Mouse (Mus musculus): ENCODE measurements around the gene Vtcn1. TPM values are rescaled to one million over a fixed set of nuclear protein-coding genes. Genes with fewer than 3 reads are reported as not detected.

The Vtcn1 gene
- polyA plus RNA-seq, 1 experiment, result not detected

DNA sequence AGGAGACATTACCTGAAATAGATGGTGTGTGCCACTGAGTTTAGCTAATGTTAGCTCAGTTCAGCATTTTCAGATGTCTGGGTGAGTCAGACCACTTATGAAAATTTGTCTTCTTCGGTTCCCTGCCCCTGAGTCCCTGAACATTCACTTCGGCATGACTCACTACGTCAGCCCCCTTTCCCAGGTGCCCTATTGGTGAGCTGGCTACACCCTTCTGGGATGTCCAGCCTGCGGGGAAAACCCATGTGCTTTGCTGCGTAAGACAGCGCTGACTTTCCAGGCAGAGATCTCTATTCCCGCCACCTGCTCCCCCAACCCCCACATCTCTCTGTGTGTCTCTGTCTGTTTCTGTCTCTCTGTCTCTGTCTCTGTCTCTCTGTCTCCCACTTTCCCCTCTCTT, 23.1 kb downstream of the Vtcn1 start:
- no peak overlapping the region for H3K27ac ChIP-seq (ENCODE audit: insufficient read depth, low read depth, low read length)
- H3K4me3 ChIP-seq (ENCODE audit: insufficient read depth, low read length), result no peak overlapping the region
- no peaks in the 10 kb centered on the region for H3K4me1 ChIP-seq (ENCODE audit: control insufficient read depth, insufficient read depth, low read length)
- TF ChIP-seq CTCF (IDR thresholded peaks at IDR 0.05; ENCODE audit: low read depth, low read length) (no peak), POLR2A (IDR thresholded peaks at IDR 0.05; ENCODE audit: borderline replicate concordance, low read depth, low read length) (no peak)

DNA sequence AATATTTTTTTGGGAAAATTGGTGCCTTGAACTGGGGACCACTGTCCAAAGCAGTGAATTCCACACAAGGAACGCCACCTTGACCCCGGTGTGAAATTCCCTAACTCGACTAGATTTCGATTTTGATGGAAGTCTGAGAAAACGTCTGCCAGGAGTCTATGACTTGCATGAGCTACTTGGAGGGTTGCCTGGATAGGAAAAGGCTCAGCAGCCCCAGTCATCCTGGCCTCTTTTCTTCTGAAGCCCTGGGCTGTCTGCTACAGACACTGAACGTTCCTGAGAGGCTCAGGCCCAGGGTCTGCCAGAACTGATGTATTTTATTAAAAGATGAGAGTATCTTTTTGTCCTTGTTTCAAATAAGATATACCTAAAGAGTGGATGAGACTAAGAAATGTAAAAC, 25.2 kb downstream of the Vtcn1 start:
- no peak overlapping the region for H3K4me3 ChIP-seq (ENCODE audit: insufficient read depth, low read length)
- TF ChIP-seq CTCF (IDR thresholded peaks at IDR 0.05; ENCODE audit: low read depth, low read length), result no peak
- TF ChIP-seq POLR2A (IDR thresholded peaks at IDR 0.05; ENCODE audit: borderline replicate concordance, low read depth, low read length), result no peak
- H3K4me1 ChIP-seq (ENCODE audit: control insufficient read depth, insufficient read depth, low read length), result no peaks in the 10 kb centered on the region
- H3K27ac ChIP-seq (ENCODE audit: insufficient read depth, low read depth, low read length), result no peak overlapping the region

DNA sequence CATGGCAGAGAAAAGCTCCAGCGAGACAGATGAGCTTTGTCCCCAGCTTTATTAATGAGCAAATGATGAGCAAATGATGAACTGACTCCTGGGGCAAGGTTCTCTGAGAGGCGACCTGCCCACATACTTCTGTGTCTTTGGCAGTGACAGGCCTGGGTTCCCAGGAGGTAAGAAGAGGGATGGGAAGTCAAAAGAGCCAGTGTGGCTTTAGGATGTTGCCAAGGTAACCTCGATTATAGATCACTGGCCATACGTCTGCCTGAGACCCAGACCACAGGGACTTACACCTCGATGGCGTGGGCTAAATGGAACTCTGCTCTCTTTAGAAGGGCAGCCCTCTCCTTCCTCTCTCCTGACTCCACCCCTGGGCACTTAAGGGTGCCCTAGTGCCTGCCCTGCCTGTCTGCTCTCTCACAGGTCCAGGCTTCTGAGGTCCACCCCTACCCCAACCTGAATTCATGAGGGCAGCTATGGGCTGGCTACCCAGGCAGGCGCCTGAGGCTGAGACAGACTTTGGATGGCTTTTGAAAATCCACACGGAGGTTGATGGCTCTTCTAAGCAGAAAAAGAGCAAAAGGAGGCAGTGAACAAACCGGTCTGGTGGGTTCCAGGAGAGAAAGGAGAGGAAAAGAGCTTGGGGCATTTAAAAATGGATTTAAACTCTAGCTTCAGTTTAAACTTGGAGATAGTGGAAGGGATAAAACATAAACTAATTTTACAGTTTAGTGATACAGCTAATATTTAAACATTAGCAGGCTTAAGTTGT, 31.0 kb downstream of the Vtcn1 start:
- no peak for TF ChIP-seq POLR2A (IDR thresholded peaks at IDR 0.05; ENCODE audit: borderline replicate concordance, low read depth, low read length)
- no peak overlapping the region for H3K4me3 ChIP-seq (ENCODE audit: insufficient read depth, low read length)
- H3K4me1 ChIP-seq (ENCODE audit: control insufficient read depth, insufficient read depth, low read length), result no peaks in the 10 kb centered on the region
- no peak overlapping the region for H3K27ac ChIP-seq (ENCODE audit: insufficient read depth, low read depth, low read length)

DNA sequence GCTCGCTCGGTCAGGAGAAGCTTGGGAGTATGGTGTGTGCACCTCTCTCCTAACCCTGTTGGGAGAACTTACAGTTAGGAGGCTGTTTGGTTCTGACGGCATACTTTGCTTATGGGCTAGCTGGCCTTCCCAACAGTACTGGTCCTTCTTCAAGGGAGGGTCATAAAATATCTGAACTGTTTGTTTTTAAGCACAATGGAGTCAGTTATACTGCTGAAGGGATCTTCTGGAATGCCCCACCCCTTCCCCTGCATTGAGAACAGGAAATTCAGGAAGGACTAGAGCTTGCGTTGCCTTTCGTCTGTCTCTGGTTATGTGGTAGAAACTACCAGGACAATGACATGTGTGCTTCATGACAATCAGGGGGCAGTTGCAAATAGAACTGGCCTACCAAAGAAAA, 31.9 kb downstream of the Vtcn1 start:
- Histone ChIP-seq H3K27ac (ENCODE audit: insufficient read depth, low read depth, low read length) (no peak overlapping the region), H3K4me3 (ENCODE audit: insufficient read depth, low read length) (no peak overlapping the region), H3K4me1 (ENCODE audit: control insufficient read depth, insufficient read depth, low read length) (no peaks in the 10 kb centered on the region)
- TF ChIP-seq CTCF (IDR thresholded peaks at IDR 0.05; ENCODE audit: low read depth, low read length), result no peak
- no peak for TF ChIP-seq POLR2A (IDR thresholded peaks at IDR 0.05; ENCODE audit: borderline replicate concordance, low read depth, low read length)

DNA sequence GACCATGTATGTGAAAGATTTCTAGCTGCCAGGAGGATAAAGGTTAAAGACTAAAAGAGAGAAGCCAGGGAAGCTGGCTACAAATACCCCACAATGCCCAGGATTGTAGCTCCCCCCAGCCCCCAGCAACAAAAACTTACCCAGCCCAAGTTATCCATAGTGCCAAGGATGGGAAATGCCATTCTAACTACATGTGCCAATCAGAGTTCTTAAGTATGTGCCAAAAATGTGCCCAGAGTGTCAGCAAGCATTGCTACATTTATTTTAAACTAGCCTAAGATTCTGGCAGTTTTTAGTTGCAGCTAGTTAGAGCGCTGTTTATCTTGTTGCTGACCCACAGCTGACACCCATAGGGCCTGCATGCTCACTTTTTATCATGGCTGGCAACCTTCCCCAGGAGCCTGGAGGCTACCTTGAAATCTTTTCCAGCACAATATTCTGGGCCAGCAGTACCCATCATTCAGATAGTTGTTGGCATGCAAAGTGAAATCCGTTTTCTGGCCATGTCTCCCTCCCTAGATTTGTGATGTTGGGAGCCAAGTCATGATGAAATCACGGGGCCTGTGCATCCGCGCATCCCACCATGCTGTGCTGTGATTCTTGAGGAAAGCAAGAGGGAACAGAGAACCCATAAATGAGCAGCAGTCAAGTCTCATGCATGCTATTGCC, 33.2 kb downstream of the Vtcn1 start:
- Histone ChIP-seq H3K4me1 (ENCODE audit: control insufficient read depth, insufficient read depth, low read length) (no peaks in the 10 kb centered on the region), H3K4me3 (ENCODE audit: insufficient read depth, low read length) (no peak overlapping the region), H3K27ac (ENCODE audit: insufficient read depth, low read depth, low read length) (no peak overlapping the region)
- TF ChIP-seq CTCF (IDR thresholded peaks at IDR 0.05; ENCODE audit: low read depth, low read length), result no peak
- TF ChIP-seq POLR2A (IDR thresholded peaks at IDR 0.05; ENCODE audit: borderline replicate concordance, low read depth, low read length), result no peak

DNA sequence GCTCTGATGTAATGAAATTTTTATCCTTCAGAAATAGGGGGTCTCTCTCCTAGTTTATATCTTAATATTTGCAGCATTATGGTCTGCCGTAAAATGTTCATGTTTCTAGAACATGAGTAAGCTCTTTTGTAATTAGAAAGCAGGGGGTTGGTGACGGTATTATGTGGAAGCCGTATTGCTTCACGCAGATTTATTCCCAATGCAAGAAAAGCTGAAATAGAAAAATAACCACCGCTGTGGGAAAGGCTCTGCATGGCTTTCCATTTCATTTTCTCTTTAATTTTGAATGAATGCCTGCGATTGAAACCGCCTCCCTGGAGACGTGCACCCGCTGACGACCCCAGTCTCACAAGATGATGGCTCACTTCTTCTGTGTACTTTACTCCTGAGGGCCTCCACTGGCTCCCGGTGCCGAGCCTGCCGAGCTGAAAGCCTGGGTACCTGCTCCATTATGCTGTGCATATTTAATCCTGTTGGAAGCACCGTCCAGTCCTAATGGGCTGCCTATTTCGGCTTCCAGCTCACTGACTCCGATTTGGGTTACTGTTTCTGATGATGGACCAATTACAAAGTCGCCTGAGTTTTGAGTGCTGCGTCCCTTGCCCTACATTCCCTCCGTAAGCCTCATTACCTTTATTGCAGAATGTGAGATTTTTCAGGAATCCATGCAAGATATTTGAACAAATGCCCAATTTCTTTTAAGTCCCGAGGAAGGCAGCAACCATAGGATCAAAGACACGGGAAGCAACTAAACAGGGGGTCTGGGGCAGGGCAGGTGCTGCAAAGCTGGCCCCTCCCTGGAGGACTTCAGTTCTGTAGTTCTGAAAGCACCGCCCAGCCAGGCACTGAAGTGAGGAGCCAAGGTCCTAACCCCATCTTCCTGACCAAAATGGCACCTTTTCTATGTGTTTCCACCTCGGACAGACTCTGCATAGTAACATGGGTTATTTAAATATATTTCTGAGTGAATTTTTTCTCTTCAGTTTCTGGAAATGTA, 36.3 kb downstream of the Vtcn1 start:
- no peaks in the 10 kb centered on the region for H3K4me1 ChIP-seq (ENCODE audit: control insufficient read depth, insufficient read depth, low read length)
- no peak for TF ChIP-seq POLR2A (IDR thresholded peaks at IDR 0.05; ENCODE audit: borderline replicate concordance, low read depth, low read length)
- no peak for TF ChIP-seq CTCF (IDR thresholded peaks at IDR 0.05; ENCODE audit: low read depth, low read length)
- H3K4me3 ChIP-seq (ENCODE audit: insufficient read depth, low read length), result no peak overlapping the region
- no peak overlapping the region for H3K27ac ChIP-seq (ENCODE audit: insufficient read depth, low read depth, low read length)

DNA sequence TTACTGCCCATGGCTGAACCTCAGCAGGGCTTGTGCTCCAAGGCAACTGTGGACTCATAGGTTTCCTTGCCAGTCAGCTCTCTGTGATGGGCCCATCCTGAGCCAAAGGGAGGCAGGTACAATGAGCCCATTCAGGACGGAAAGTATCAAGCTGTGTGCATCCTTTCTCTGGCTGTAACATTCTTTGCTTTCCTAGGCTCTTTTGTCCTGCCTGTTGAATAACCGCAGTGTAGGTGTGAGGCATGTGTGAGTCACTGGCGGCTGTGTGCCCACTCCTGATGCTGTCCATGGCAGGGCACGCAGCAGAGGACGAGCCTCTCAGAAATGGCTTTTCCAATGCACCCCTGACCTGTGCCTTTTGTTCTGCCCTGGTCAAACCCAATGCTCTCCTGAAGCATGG, 41.7 kb downstream of the Vtcn1 start:
- Histone ChIP-seq H3K4me1 (ENCODE audit: control insufficient read depth, insufficient read depth, low read length) (no peaks in the 10 kb centered on the region), H3K4me3 (ENCODE audit: insufficient read depth, low read length) (no peak overlapping the region), H3K27ac (ENCODE audit: insufficient read depth, low read depth, low read length) (no peak overlapping the region)
- TF ChIP-seq POLR2A (IDR thresholded peaks at IDR 0.05; ENCODE audit: borderline replicate concordance, low read depth, low read length) (no peak), CTCF (IDR thresholded peaks at IDR 0.05; ENCODE audit: low read depth, low read length) (no peak)

DNA sequence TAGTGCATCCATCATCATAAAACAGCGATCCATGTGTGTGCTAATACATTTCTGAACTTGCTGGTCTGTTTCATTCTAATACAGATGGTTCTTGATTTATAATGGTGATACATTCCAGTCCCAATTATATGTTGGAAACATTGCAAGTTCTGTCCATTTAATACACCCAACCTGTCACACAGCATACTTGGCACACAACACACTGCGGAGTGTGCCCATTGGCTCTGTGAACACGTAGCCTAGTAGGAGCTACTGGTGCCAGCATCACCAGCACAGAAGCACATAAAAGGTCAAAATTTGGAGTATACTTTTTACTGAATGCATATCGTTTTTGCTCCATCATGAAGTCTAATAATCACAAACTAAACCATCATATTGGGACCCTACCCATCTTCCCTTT, 51.8 kb downstream of the Vtcn1 start:
- Histone ChIP-seq H3K27ac (ENCODE audit: insufficient read depth, low read depth, low read length) (no peak overlapping the region), H3K4me1 (ENCODE audit: control insufficient read depth, insufficient read depth, low read length) (no peaks in the 10 kb centered on the region), H3K4me3 (ENCODE audit: insufficient read depth, low read length) (no peak overlapping the region)
- TF ChIP-seq POLR2A (IDR thresholded peaks at IDR 0.05; ENCODE audit: borderline replicate concordance, low read depth, low read length) (no peak), CTCF (IDR thresholded peaks at IDR 0.05; ENCODE audit: low read depth, low read length) (no peak)

DNA sequence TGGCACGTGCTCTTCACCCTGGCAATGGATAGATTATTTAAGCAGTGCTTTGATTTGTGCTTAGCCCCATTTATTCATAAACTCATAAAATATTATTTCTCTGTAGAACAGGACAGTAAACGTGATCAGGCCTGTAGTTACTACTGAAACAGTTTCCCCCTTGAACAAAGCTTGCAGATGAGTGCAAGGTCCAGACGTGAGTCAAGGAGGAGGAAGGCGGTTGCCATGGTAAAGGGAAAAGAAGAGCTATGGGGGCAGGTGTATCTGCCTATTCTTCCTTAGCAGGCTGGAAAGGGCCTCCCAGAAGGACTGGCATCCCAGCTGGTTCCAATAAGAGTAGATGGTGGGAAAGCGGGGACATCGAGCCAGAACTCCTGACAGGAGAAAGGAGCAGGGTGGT, 56.1 kb downstream of the Vtcn1 start:
- no peak overlapping the region for H3K4me3 ChIP-seq (ENCODE audit: insufficient read depth, low read length)
- no peak for TF ChIP-seq CTCF (IDR thresholded peaks at IDR 0.05; ENCODE audit: low read depth, low read length)
- TF ChIP-seq POLR2A (IDR thresholded peaks at IDR 0.05; ENCODE audit: borderline replicate concordance, low read depth, low read length), result no peak
- H3K4me1 ChIP-seq (ENCODE audit: control insufficient read depth, insufficient read depth, low read length), result no peaks in the 10 kb centered on the region
- H3K27ac ChIP-seq (ENCODE audit: insufficient read depth, low read depth, low read length), result no peak overlapping the region

Measured in bone marrow macrophage, adult 2 months (primary cell).